Mouse (Mus musculus) urinary bladder, postnatal 36 days (tissue): ENCODE data around the gene Hlcs.

ENCODE experiments used
- DNase-seq, 2 experiments: peaks; one replicate each; pipeline ENCODE4 v3.0.0; 2022; ENCODE audit warnings: low spot score in 2 of 2, mixed read lengths in 1 of 2

Gene Hlcs

DNA sequence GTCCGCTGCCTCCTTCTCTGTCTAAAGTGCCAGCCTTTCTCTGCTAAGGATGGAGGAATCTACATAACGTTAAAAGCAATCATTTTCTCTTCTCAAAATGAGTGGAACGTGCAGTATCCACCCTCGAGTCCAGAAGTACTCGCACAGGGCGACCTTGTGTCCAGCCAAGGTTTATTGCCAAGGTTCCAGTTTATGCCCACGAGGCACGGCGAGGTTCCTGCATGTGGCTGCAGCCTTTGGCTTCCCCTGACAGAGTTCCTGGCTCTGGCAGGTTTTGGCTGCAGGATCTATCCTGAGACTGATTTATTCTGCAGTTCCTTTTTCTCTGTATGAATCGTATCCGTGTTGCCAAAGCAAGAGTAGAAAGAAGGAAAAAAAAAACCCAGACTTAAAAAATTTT is 150.3 kb downstream of the Hlcs start:
- no peak for DNase-seq

DNA sequence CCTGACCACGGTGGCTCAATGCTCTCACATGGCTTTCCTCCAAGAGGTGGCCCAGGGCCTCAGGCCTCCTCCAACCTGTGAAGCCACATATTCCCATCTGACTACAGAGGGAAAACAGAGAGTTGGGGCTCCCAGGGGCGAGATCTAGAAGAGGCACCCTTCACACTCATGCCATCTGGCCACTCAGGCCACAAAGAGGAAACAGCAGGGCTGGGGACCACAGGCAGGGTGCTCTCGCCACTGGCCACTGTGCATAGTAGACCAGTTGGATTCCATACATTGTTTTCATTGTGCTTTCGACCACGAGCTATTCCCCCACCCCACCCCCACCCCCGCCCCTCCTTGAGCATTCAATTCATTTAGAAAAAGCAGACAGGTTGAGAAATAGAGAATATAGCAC is 151.4 kb downstream of the Hlcs start:
- DNase-seq: no peak

DNA sequence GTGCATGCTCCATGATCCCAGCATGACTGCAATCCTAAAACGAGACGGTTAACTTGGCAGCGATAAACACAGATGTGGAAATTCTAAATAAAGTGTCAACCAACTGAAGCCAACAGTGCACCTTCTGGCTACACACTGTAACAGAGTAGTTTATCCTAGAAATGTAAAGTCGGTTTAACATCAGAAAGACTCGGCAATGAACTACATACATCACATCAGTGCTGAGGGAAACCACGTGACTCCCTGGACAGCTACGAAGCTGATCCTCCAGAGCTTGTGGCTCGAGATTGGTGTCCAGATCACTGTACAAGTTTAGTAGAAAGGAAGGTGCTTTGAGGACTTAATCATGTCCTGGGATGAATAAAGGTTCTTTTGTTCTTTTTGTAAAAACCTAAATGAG is 155.6 kb downstream of the Hlcs start:
- no peak for DNase-seq

DNA sequence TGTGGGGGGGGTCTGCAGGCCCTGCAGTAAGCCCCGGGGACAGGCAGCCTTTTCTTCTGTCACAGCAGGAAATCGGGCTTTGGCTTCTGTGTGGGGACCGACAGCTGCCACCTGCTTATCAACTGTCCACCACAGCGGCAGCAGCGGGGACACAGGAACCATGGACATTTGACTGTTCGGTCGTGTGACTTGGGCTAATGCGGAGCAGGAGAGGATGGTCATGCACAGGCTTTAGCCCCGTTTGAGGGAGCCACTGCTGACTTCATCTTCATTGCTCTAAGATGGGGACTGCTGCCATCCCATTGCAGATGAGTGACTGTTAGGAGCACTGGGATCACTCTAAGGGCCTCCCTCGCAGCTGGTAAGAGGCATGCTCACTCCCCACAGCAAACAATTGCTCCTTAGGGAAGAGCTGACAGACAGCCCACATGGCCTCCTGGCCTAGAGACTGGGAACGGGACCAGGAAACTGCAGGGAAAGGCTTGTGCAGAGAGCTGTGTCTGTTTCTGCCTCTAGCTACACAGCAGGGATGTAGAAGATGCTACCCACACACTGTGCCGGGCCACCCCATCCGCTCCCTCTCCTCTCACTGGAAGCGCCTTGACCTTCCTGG is 158.2 kb downstream of the Hlcs start:
- DNase-seq: no peak

DNA sequence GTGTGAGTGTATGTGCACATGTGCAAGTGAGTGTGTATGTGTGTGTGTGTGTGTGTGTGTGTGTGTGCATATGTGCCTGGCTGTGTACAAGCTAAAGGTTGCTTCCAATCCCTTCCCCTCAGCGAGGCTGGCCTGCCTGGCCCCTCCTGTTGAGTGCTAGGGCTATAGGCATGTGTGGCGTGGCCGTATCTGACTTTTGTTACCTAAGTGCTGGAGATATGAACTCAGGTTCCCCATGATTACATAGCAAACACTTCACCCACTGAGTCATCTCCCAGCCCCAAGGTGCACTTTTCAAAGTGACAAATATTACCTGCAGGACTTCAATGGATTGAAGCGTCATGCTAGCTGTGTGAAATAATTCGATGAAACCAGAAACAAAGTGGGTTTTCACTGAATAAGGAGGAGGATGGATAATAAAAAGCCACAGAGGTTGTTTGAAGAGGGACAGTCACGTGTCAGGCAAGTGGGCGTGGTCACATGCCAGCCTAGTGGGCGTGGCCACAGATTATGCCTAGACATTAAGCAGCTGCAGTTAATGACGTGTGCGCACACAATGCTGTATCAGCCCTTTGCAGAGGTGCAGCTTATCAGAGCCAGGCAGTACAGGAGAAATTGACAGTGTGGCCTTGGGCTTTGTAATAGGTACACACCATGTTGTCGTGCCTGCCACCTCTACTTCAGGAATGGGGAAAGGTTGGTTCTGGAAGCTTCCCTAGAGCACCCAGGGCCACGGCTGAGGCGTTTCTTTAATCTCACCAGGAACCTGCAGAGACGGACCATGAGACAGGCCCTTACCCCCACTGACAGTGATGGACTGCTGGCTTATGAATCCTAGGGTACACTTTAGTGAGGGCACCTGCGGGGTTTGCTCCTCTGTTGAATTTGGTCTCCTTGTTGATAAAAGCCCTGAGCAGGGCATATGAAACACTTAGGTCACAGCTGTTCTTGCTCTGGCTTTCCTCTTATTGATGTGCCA is 163.0 kb downstream of the Hlcs start:
- DNase-seq: no peak

DNA sequence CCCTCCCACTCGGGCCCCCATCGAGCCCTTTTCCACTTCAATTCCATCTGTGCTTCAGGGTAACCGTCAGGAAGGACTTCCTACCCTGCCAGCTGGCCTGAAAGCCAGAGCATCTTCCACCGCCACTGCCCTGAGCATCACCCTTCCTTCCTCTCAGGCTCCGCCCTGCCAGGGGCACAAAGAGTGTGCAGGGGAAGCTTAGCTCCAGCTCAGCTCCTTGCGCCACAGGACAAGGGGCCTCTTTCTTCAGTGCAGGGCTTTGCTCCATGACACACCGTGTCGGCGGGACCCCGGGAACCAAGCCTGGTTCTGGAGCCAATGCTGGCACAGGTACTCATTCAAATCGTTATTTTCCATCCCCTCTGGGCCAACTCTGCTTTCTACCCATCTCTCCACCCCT is 165.2 kb downstream of the Hlcs start:
- no peak for DNase-seq

DNA sequence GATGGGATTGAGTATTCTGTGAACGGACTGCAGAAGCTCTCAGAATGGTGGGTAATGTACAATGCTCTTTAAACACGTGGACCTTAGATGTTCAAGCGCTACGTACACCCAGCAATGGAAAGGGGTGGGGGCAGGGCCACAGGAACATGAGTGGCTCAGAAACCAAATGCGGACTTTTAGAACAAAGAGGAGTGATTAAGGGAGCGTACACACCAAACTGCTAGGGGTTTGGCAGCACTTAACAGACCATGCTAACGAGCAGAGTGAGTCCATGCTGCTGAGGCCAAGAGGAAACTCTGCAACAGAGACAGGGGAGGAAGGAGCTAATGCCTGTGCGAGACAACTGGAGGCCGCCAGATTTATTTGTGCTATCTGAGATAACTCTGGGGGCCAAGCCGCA is 170.0 kb downstream of the Hlcs start:
- DNase-seq: no peak

DNA sequence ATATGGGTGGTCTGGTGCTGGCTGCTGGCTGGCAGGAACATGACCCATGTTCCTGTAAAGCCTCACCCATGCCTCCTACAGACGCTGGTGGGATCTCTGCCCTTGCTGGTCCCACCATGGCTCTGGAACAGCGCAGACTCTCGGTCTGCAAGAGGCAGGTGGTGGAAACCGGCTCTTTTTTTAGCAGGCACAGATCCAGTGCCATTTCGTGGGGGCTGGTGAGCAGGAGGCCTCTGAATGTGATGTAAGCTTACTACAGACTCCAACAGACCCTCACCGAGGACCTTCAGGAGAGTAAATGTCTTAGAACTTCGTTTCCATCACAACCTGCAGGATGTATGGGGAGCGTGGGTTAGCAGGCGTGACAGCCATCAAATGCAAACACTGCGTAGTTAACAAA is 172.6 kb downstream of the Hlcs start:
- no peak for DNase-seq

DNA sequence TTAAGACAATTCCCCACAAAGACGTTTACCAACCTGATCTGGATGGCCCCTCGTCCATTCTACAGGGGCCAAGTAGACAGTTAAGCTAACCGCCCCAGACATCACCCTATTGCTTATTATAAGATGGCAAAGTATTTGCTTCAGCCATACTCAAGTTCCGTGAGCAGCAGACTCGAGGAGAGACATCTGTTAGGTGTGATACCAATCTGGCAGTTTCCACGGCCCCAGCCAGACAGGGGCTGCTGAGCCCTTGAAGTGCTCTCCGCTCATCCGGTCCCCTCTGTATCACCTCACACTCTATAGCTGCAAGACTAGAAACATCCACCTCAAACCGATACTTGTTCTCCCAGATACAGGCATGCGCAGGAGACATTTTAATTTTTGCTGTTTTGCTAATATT is 179.2 kb downstream of the Hlcs start:
- no peak for DNase-seq

DNA sequence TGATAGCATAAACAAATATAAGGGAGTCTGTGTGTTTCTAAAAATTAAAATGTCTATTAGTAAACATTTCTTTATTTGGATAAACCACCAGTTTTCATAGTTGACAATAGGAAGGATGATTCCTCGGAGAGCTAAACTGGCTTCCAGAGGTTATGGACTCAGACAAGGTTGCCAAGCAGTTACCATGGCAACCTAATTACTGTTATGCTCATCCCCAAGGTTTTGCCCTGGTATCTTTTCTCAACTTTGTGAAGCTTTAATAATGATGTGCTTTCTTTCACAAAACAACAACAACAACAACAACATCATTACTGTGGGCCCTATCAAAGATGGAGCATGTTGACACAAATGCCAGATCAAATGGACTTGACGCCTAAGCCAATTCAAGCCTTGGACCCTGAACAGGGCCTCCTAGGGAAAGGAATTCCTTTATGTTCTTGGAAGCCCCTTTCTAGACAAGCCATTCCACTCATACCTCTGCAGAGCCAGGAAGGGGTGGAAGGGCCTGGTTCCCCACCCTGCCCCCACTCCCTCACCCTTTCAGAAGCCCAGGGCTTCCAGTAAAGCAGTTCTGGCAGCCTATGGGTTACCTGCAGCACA is 185.0 kb downstream of the Hlcs start:
- no peak for DNase-seq

DNA sequence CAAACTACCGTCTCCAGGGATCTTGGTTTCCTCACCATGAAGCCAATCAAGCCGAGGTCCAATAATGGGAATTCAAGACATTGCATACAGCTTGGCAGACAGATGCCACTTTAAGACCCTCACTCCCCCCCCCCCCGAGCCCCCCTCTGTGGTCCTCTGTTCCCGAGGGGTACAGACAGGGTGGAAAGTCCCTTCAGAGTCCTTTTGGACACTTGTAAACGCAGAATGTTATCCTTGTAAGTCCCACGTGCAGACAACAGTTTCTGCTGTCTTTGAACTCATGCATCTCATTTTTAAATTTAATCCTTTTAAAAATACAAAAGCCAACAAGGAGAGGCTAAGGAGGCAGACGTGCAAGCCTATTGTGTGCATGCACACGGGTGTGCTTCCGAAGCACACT is 187.2 kb downstream of the Hlcs start:
- DNase-seq: no peak

DNA sequence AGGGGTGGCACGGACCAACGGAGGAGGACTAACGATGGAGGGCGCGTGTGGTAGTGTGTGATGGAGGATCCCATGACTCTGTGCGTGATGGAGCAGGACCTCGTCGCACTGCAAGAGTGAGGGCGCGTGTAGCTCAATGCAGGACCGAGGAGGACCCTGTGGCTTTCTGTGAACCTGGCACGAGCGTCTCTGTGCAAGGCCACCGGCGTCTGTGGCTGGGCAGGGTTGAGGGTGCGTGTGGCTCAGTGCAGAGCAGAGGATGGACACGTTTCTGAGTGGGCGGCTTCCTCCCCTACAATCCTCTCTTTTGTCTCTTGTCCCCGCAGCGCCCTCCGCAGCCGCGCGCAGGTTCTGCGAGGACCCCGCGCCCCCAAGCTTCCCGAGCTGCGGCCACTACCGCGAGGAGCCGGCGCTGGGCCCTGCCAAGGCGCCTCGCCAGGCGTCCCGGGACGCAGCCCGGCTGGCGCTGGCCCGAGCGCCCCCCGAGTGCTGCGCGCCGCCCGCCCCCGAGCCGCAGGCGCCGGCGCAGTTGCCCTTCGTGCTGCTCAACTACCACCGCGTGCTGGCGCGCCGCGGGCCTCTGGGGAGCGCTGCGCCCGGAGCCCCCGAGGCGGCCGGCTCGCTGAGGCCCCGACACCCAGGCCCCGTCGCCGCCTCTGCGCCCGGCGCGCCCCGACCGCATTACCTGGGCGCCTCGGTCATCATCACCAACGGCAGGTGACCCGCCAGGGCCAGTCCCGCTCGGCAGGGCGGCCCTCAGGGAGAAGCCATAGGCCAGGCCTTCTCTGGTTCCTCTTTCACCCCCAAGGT is 188.0 kb downstream of the Hlcs start:
- DNase-seq: no peak

DNA sequence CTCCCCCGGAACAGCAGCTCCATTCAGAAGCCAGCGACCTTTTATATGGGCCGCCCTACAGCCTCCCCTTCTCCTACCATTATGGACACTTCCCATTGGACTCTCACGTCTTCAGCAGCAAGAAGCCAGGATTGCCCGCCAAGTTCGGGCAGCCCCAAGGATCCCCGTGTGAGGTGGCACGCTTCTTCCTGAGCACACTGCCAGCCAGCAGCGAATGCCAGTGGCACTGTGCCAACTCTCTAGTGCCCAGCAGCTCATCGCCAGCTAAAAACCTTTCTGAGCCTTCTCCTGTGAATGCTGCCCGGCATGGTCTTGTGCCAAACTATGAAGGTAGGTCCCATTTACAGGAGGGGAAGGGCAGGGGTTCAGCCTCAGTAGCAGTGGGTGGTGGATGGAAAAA is 190.1 kb downstream of the Hlcs start:
- DNase-seq: no peak

DNA sequence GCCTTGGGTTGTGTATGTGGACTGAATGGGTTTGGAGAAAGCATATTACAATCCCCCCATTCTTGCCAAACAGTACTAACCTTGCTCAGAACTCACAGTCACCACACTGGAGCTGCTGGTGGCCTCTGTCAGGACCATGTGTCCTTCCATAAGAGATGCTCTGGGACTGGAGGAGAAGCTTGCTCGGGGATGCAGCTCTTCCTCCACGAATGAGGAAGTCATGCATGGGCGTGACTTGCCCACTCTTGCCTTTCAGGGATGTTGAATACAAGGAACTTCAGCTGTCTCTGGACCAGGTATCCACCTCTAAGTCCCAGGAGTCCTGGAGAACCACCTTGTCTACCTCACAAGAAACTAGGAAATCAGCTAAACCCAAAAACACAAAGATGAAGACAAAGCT is 191.0 kb downstream of the Hlcs start:
- no peak for DNase-seq

DNA sequence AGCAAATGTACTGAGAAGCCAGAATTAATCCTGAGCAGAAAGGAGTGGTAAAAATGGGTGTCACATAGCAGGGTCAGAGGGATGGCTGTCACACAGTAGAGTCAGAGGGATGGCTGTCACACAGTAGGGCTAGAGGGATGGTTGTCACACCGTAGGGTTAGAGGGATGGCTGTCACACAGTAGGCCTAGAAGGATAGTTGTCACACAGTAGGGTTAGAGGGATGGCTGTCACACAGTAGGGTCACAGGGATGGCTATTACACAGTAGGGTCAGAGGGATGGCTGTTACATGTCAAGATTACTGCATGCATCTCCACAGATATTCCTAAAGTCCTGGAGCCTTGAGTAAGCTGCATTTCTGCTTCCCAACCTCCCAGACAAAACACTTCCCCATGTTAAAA is 195.0 kb downstream of the Hlcs start:
- DNase-seq: no peak

DNA sequence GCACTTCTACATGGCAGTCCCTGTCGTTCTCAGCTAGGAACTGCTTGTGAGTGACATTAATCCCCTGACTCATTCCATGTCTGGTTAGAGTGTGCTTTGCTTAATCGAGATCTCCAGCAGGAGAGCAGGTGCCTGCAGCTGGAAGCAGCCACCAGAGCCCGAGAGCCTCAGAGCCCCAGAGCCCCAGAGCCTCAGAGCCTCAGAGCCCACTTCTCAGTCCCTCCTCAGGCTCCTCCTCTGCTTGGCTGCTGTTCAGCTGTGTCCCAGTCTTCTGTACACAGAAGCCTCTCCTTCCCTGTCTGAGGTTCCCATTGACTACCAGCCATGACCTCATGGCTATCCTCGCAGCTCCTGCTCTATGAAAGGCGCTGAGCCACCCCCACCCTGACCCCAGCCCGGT is 196.0 kb downstream of the Hlcs start:
- no peak for DNase-seq

DNA sequence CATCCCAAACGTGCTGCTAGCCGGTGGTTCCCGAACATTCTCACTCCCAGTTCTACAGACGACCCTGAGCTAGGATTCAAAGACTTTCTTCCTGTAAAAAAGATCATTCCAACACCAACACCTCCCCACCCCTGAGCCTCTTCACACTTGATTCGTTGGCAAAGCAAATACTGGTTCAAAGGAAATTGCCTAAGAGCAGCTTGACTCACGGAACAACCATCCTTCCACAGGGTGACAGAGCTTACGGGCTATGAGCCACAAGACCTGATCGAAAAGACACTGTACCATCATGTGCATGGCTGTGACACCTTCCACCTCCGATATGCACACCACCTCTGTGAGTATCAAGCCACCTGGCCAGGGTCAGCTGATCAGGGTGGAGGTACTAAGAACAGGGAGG is 198.7 kb downstream of the Hlcs start:
- DNase-seq: no peak

DNA sequence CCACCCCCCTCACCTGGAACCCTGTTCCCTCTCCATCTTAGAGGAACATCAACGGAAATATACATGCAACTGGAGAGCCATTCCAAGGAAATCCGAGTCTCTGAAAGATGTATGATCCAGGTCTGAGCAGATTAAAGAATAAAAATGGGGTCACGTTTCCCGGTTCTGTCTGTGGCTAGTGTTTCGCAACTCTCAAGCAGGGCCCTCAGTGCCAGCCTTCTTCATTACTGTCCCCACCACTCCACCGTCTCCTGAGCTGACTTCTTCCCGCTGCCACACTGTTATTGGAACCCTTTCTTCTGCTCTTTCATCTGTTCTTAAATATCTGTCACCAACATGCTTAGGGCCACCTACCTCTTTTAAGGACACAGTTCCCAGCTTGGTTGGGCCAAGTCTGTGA is 200.2 kb downstream of the Hlcs start:
- DNase-seq: no peak

DNA sequence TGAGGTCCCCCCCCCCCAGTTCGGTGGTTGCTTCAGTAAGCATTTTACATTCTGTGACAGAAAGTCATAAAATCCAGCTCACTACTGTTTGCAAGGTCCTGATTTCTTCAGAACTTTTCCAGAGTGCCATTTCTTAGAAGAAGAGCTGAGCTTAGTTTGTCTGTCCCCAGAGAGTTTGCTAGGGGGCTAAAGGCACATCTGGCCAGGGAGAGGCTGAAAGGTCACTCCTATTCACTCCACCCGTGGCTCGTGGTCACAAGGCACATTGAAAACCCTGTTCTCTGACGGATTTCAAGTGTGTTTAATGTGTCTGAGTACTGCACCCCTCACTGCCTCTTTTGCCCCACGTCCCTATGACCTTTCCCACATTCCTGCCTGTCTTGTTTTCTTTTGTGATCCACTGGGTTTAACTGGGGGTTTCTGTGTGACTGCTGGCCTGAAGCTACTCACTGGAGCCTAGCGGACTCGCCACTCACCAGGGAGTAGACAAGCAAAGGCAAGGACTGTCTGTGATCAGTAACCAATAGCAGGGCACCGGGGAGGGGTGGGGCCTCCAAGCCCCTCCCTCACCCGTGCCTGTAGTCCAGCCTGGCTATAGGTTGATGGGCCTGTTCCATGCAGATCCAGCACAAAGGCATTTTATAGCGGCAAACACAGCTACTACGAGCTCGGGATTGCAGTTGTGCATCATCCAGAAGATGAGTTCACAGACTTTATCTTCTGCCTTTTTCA is 215.5 kb downstream of the Hlcs start:
- DNase-seq: no peak

DNA sequence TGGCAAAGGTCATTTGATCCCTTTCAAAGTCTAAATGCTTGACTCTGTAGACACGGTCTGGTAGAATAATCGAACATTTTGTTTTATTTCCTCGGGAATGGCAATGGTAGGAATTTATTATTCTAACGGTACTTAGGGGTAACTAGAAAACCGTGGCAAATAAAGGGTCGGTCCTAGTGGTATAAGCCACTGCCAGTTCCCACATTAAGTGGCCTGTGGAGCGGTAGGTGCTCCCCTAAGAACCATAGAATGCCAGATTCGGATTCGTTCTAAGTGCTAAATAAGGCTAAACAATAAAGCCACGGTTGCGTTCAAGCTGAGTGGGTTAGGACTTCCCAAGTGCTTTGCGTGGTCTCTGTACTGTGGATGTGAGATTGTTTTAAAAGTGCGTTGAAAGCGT is 216.9 kb downstream of the Hlcs start:
- DNase-seq: no peak

DNA sequence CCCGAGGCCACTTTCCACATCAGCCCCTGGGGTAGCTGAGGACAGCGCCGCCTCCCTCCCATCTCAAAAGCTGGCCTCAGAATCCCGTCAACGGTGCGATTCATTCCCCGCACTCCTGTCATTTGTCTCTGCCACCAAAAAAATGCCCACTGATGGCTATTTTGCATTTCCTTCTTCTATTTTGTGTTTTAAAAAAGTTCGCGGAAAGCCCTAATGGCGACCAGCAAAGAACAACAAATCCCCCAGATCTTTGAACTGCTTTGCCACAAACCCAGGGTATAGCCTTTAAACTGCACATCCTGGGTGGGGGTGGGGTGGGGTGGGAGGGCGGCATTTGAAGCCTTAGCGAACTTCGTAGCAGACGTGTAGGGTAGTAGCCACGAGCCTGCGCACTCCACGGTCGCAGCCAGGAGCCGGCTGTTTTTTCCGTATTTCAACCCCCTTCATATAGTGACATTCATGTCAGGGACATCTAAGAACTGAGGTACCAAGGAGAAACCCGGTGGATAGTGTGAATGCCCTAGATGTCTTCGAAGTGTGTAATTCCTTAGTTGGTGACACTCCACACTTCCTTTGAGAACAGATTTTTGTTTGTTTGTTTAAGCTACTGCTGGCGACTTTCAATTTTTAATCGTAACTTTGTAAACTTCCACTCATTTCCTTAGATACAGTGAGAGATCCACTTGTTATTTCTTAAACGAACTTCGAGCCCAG is 218.1 kb downstream of the Hlcs start:
- DNase-seq: no peak
